In genomic region chr6:6279646-6280045, GRCm38 (mm10) we compare ENCODE assay signal across 20 mouse cellular contexts.
DNase-seq lines count a peak whose midpoint lies in the region; ATAC-seq and TF ChIP-seq lines count a peak whose summit lies in the region.
"Had no signal": no experiment of that assay in that cellular context is flagged by ENCODE, and none has a peak within 500 bp of the region (broad histone marks: within the 10 kb centered on the region; RNA-seq: fewer than 3 reads in every experiment).

No protein-coding gene starts in this region.

- H3K4me1 ChIP-seq in lung, embryonic 14.5 days (ENCODE audit: insufficient read depth) = no peaks in the 10 kb centered on the region
- H3K4me1 ChIP-seq: heart, embryonic 13.5 days had no signal

- H3K9me3 ChIP-seq in lung, embryonic 14.5 days (ENCODE audit: low read depth, low read length) = no peaks in the 10 kb centered on the region

- H3K27ac ChIP-seq in lung, embryonic 14.5 days (ENCODE audit: low read depth) = no peak overlapping the region
- H3K27ac ChIP-seq: heart, embryonic 13.5 days had no signal

- H3K4me3 ChIP-seq in lung, embryonic 14.5 days (ENCODE audit: low read depth, low read length) = no peak overlapping the region
- H3K4me3 ChIP-seq: heart, embryonic 13.5 days; megakaryocyte, embryonic 14.5 days had no signal

- H3K27me3 ChIP-seq in lung, embryonic 14.5 days (ENCODE audit: insufficient read depth, low read length) = no peaks in the 10 kb centered on the region
- H3K27me3 ChIP-seq: heart, embryonic 13.5 days; megakaryocyte, embryonic 14.5 days had no signal

- no peak overlapping the region for H3K4me2 ChIP-seq in lung, embryonic 14.5 days
- H3K4me2 ChIP-seq: heart, embryonic 13.5 days had no signal

- peak; percentile 34 for DNase-seq in heart, adult 11 months
- DNase-seq in heart, adult 18-20 months = no peak
- no peak for DNase-seq in lung, embryonic 14.5 days
- no peak for DNase-seq in lung, postnatal 36 days
- peak; percentile 72 for DNase-seq in ZHBTc4 (ENCODE audit: low read depth, low spot score)
- peak; percentile 25 for DNase-seq in testis, postnatal 14 days (ENCODE audit: low spot score)
- DNase-seq in kidney, postnatal 14 days = no peak
- no peak for DNase-seq in adrenal gland, postnatal 25 days
- DNase-seq: cerebellum, adult 11 months; cerebellum, postnatal 36 days; forebrain, postnatal 0 days; gastrocnemius, postnatal 25 days; kidney, postnatal 10 days; lung, adult 18-20 months; thymus, adult 18-20 months had no signal

- no peak for ATAC-seq in lung, embryonic 14.5 days (ENCODE audit: insufficient read depth)
- ATAC-seq: activated CD4-positive, CD25-positive, alpha-beta regulatory T cell, adult 4 months; forebrain, postnatal 0 days; inflammation-experienced regulatory T-cells, adult 6 months had no signal

- 77% methylated on average over 6 of the region's 6 CpGs for WGBS in lung, embryonic 14.5 days

- TF ChIP-seq CTCF in lung, embryonic 14.5 days (IDR thresholded peaks at IDR 0.05; ENCODE audit: low read depth) = peak; percentile 10; the same call in 1 of the 2 replicates

- H3K9ac ChIP-seq in lung, embryonic 14.5 days = no peak overlapping the region
- H3K9ac ChIP-seq: forebrain, postnatal 0 days; heart, embryonic 13.5 days had no signal

- H3K36me3 ChIP-seq in lung, embryonic 14.5 days (ENCODE audit: insufficient read depth) = no peaks in the 10 kb centered on the region
- H3K36me3 ChIP-seq: G1E; heart, embryonic 13.5 days had no signal

Comparison
In these comparisons a context has a peak if more than half of its experiments do, and no peak if none do; other contexts are left out.
1. DNase-seq: peak in heart, adult 11 months (single experiment), ZHBTc4 (single experiment) and testis, postnatal 14 days (single experiment); none in heart, adult 18-20 months (0 of 2), lung, embryonic 14.5 days (single experiment), lung, postnatal 36 days (single experiment), kidney, postnatal 14 days (single experiment) and adrenal gland, postnatal 25 days (single experiment).